In genomic region chr12:4738031-4738576, GRCm38 (mm10) we compare ENCODE assay signal across 23 mouse cellular contexts. TPM values are rescaled to one million over a fixed set of nuclear protein-coding genes. Genes with fewer than 3 reads are reported as not detected.
A peak's percentile ranks its signal among the peaks of the same experiment; 100 is the strongest.
DNase-seq lines count a peak whose midpoint lies in the region; ATAC-seq and TF ChIP-seq lines count a peak whose summit lies in the region.
"Had no signal": no experiment of that assay in that cellular context is flagged by ENCODE, and none has a peak within 500 bp of the region (broad histone marks: within the 10 kb centered on the region; RNA-seq: fewer than 3 reads in every experiment).

Gene Fam228a, minus strand, starts transcription at chr12:4738430.

- no peak for DNase-seq in hindbrain, embryonic 10.5 days (ENCODE audit: low spot score)
- DNase-seq in testis, postnatal 10 days (ENCODE audit: low spot score): no peak
- DNase-seq in thymus, postnatal 14 days: no peak
- DNase-seq: adrenal gland, adult 2 months; adrenal gland, postnatal 36 days; cerebellum, adult 2 months; cerebellum, postnatal 10 days; forebrain, postnatal 0 days; gastrocnemius, adult 2 months; gastrocnemius, postnatal 25 days; heart, adult 11 months; heart, postnatal 36 days had no signal

- no peak for TF ChIP-seq CTCF in testis, adult 2 months (IDR thresholded peaks at IDR 0.05; ENCODE audit: control insufficient read depth, insufficient read depth, insufficient replicate concordance, low read depth, low read length)

- ATAC-seq in hindbrain, embryonic 13.5 days (ENCODE audit: low FRiP score): no peak
- ATAC-seq in megakaryocyte-erythroid progenitor cell, adult 5-6 weeks (replicated peaks; ENCODE audit: low FRiP score, low TSS enrichment, poor library complexity, severe bottlenecking): 0 out of 2 replicates have a peak, but pooled peaks have one; percentile 18
- ATAC-seq in activated CD4-positive, CD25-positive, alpha-beta regulatory T cell, adult 4 months: no peak
- ATAC-seq: forebrain, embryonic 13.5 days; forebrain, postnatal 0 days; hindbrain, postnatal 0 days had no signal

- no peaks in the 10 kb centered on the region for H3K36me3 ChIP-seq in hindbrain, embryonic 10.5 days
- H3K36me3 ChIP-seq in hindbrain, embryonic 13.5 days: no peaks in the 10 kb centered on the region
- H3K36me3 ChIP-seq in testis, adult 2 months (ENCODE audit: control insufficient read depth, insufficient read depth, low read length): no peaks in the 10 kb centered on the region
- H3K36me3 ChIP-seq: embryonic facial prominence, embryonic 12.5 days; G1E; heart, embryonic 13.5 days; hindbrain, embryonic 12.5 days had no signal

- H3K9me3 ChIP-seq in hindbrain, embryonic 10.5 days: no peaks in the 10 kb centered on the region
- H3K9me3 ChIP-seq in hindbrain, embryonic 13.5 days: no peaks in the 10 kb centered on the region
- H3K9me3 ChIP-seq: embryonic facial prominence, embryonic 12.5 days; forebrain, embryonic 13.5 days; G1E; heart, embryonic 13.5 days; hindbrain, embryonic 12.5 days had no signal

- no peaks in the 10 kb centered on the region for H3K27me3 ChIP-seq in hindbrain, embryonic 10.5 days (ENCODE audit: insufficient read depth, poor library complexity, severe bottlenecking)
- no peaks in the 10 kb centered on the region for H3K27me3 ChIP-seq in hindbrain, embryonic 13.5 days
- no peaks in the 10 kb centered on the region for H3K27me3 ChIP-seq in testis, adult 2 months (ENCODE audit: control insufficient read depth, insufficient read depth, low read length)
- H3K27me3 ChIP-seq: CH12.LX; embryonic facial prominence, embryonic 12.5 days; forebrain, embryonic 13.5 days; heart, embryonic 13.5 days; hindbrain, embryonic 12.5 days had no signal

- 0 out of 2 replicates have a peak within 1 kb of the TSS, but pooled peaks have one; percentile 16 for H3K27ac ChIP-seq in hindbrain, embryonic 10.5 days
- H3K27ac ChIP-seq in hindbrain, embryonic 13.5 days: no peak within 1 kb of the TSS
- peak within 1 kb of the TSS; percentile 86 for H3K27ac ChIP-seq in testis, adult 2 months (ENCODE audit: control insufficient read depth, insufficient read depth, low read depth, low read length)
- H3K27ac ChIP-seq: embryonic facial prominence, embryonic 12.5 days; forebrain, embryonic 13.5 days; gastrocnemius, adult 2 months; heart, embryonic 13.5 days; hindbrain, embryonic 12.5 days; hindbrain, postnatal 0 days had no signal

- H3K4me3 ChIP-seq in hindbrain, embryonic 10.5 days: no peak within 1 kb of the TSS
- H3K4me3 ChIP-seq in hindbrain, embryonic 13.5 days: no peak within 1 kb of the TSS
- H3K4me3 ChIP-seq in testis, adult 2 months (ENCODE audit: control insufficient read depth, low read depth, low read length): peak within 1 kb of the TSS; percentile 88
- H3K4me3 ChIP-seq: embryonic facial prominence, embryonic 12.5 days; forebrain, embryonic 13.5 days; gastrocnemius, adult 2 months; heart, embryonic 13.5 days; hindbrain, embryonic 12.5 days had no signal

- no peak within 1 kb of the TSS for H3K9ac ChIP-seq in hindbrain, embryonic 13.5 days
- H3K9ac ChIP-seq: embryonic facial prominence, embryonic 12.5 days; forebrain, embryonic 13.5 days; forebrain, postnatal 0 days; heart, embryonic 13.5 days; hindbrain, embryonic 12.5 days had no signal

- no peaks in the 10 kb centered on the region for H3K4me1 ChIP-seq in hindbrain, embryonic 10.5 days (replicated peaks)
- no peaks in the 10 kb centered on the region for H3K4me1 ChIP-seq in hindbrain, embryonic 13.5 days (replicated peaks)
- peaks cover 3% of the 10 kb centered on the region for H3K4me1 ChIP-seq in testis, adult 2 months (ENCODE audit: control insufficient read depth, insufficient read depth, low read length)
- H3K4me1 ChIP-seq: embryonic facial prominence, embryonic 12.5 days; forebrain, embryonic 13.5 days; heart, embryonic 13.5 days; hindbrain, embryonic 12.5 days had no signal

- 86% methylated on average over 18 of the region's 18 CpGs for WGBS in hindbrain, embryonic 10.5 days
- WGBS in hindbrain, embryonic 13.5 days: 85% methylated on average over 18 of the region's 18 CpGs

- H3K4me2 ChIP-seq in hindbrain, embryonic 13.5 days: no peak within 1 kb of the TSS
- H3K4me2 ChIP-seq: embryonic facial prominence, embryonic 12.5 days; forebrain, embryonic 13.5 days; heart, embryonic 13.5 days; hindbrain, embryonic 12.5 days had no signal

- TF ChIP-seq POLR2A in testis, adult 2 months (IDR thresholded peaks at IDR 0.05; ENCODE audit: control insufficient read depth, low read depth, low read length): peak; percentile 95

RNA-seq across cellular contexts. Expression of gene Fam228a, which starts in this region (rescaled TPM):
- polyA plus RNA-seq in hindbrain, embryonic 10.5 days (2016; fragmentation: Nextera tagmentation; extraction: Ambion mirVana): 0.24 and 0.41 TPM in 2 replicates
- 0.75 and 1.1 TPM in 2 replicates for polyA plus RNA-seq in hindbrain, embryonic 13.5 days (2015; fragmentation: Nextera tagmentation; extraction: Ambion mirVana)
- polyA plus RNA-seq in testis, adult 2 months (2012; rRNA removed): 14.6 TPM in 2 replicates
- total RNA-seq in megakaryocyte-erythroid progenitor cell, adult 5-6 weeks (2014; fragmentation: Nextera tagmentation): 0.62 and 1.5 TPM in 2 replicates
- total RNA-seq in megakaryocyte-erythroid progenitor cell, adult 5-6 weeks (2017): 0.23 and 0.57 TPM in 2 replicates
- not detected for polyA plus RNA-seq in activated CD4-positive, CD25-positive, alpha-beta regulatory T cell, adult 4 months (2017; shearing (Covaris generic))
- total RNA-seq: CH12.LX; heart, postnatal 36 days had no signal
- polyA plus RNA-seq: adrenal gland, adult 2 months; G1E had no signal
